Mouse (Mus musculus) ovary, postnatal 14 days (tissue): ENCODE data around the gene Sema4g.
A peak's percentile ranks its signal among the peaks of the same experiment; 100 is the strongest.

Source experiments
- DNase-seq: peaks from one replicate; pipeline ENCODE4 v3.0.0; 2022; ENCODE audit warnings: low spot score

Sema4g gene

GRCm38 (mm10) chr19:44988831-44989566 lies at the start of gene Sema4g:
Gene Sema4g, plus strand, starts transcription at chr19:44989101.
- DNase-seq: peak; percentile 22

DNA sequence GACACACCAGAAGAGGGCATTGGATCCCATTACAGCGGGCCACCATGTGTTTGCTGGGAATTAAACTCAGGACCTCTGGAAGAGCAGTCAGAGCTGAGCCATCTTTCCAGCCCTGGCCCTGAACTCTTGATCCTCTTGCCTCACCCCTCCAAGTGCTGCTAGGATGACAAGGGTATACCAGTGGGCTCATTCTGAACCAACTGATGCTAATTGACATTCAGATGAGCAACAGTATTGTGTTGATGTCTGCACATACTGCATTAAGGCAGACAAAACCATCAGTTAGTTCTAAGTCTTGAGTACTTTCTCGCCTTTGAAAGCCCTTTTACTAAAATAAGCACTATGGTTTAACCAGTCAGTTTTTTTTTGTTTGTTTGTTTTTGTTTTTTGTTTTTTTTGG lies 29.3 kb upstream of the Sema4g start:
- no peak for DNase-seq

GRCm38 (mm10) chr19:44965978-44966377 lies 22.9 kb upstream of the Sema4g start:
- no peak for DNase-seq

GRCm38 (mm10) chr19:44968329-44968728 lies 20.6 kb upstream of the Sema4g start:
- no peak for DNase-seq

- DNase-seq: no peak
Measured at GRCm38 (mm10) chr19:44976636-44977035, 12.3 kb upstream of the Sema4g start.

GRCm38 (mm10) chr19:44977148-44977547 lies 11.8 kb upstream of the Sema4g start:
- DNase-seq: no peak

DNA sequence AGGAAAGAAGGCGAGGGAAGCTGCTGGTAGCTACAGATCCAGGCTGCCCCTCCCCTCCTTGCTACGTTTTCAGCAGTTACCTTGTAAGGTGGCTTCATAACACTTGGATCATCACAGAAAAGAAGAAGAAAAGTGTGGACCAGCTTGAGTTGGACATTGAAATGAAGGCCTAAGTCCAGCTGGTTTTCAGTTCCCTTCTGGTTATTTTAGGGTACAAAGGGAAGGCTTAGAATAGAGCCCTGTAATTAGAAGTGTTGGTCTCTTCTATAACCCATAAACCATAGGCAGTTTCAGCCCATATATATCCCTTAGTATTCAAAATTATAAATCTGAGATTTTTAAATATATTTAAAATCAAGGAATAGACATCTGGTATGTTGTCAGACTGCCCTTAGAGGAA lies 8.1 kb upstream of the Sema4g start:
- DNase-seq: no peak

- DNase-seq: no peak
Measured at GRCm38 (mm10) chr19:44982477-44983115, 6.3 kb upstream of the Sema4g start.

DNA sequence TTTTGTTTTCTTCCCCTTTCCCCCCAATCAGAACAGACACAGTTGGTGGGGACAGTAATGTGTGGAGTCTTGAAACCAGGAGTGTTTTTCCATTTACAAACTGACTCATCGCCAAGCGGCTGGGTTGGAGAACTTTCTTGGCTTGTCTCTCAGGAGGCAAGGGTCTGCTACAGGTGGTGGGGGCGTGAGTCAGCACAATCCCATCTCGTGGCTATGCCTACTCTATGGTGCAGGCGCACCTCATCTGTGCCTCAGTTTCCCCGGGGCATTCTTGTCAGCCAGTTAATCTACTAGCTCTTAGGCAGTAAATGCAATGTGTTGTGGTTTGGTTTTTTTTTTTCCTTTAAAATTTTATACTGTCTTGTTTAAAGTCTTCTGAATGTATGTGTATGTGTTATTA lies 5.5 kb upstream of the Sema4g start:
- DNase-seq: no peak

GRCm38 (mm10) chr19:44984420-44984819 lies 4.5 kb upstream of the Sema4g start:
- no peak for DNase-seq

- no peak for DNase-seq
Measured at GRCm38 (mm10) chr19:44985159-44985988, 3.5 kb upstream of the Sema4g start.

DNA sequence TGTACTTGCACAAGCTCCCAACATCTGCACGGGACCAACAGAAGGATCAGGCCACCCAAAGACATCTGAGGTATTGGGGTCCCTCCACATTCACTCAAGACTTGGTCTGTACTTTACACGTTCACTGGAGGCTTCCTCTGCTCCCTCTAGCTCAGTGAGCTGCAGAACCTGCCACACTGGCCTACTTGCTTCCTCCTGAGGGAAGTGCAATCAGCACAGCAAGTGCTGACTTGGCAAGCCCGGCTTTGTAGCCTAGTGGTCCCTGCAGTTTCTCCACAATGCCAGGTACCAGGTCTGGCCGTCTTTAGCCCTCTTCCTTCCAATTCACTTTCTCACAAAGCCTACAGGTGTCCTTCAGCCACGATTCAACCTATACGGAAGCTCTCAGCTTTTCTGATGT lies 1.9 kb upstream of the Sema4g start:
- DNase-seq: no peak

DNA sequence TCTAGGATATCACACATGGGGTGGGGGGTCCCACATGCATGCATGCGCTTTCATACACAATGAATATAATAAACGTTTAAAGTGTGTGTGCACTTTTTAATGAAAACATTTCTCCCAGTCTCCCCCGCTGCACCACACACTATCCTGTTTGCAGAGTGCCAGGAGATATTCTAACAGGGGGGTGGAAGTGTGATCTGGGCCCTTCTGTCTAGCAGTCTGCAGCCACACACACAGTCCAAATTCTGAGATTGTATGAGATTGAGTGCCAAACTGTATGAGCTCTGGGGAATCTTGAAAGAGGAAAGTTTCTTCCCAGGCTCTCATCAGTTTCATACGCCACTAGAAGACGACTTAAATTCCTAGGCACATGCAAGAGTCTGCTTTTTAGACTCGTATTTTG lies 1.1 kb upstream of the Sema4g start:
- no peak for DNase-seq

- no peak for DNase-seq
Measured at GRCm38 (mm10) chr19:44988321-44988720, 580 bp upstream of the Sema4g start.

- no peak for DNase-seq
Measured at GRCm38 (mm10) chr19:44989567-44990495, 930 bp downstream of the Sema4g start.

GRCm38 (mm10) chr19:44991031-44991430 lies 2.1 kb downstream of the Sema4g start:
- no peak for DNase-seq

DNA sequence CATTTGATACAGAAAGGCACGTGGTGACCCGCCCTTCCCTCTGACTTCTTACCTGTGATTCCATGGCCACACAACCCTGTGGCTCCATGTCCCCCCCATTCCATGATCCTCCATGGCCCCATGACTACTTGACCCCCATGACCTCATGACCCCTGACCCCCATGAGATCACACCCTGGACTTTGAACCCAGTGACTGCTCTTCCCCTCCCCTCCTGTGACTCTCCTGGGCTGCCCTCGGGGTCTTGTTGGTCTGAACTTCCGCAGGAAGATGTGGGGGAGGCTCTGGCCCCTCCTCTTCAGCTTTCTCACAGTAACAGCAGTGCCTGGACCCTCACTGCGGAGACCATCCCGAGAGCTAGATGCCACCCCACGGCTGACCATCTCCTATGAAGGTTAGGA lies 3.3 kb downstream of the Sema4g start:
- DNase-seq: no peak

GRCm38 (mm10) chr19:44992712-44993111 lies 3.8 kb downstream of the Sema4g start:
- DNase-seq: no peak

- no peak for DNase-seq
Measured at GRCm38 (mm10) chr19:44997786-44998185, 8.9 kb downstream of the Sema4g start.

DNA sequence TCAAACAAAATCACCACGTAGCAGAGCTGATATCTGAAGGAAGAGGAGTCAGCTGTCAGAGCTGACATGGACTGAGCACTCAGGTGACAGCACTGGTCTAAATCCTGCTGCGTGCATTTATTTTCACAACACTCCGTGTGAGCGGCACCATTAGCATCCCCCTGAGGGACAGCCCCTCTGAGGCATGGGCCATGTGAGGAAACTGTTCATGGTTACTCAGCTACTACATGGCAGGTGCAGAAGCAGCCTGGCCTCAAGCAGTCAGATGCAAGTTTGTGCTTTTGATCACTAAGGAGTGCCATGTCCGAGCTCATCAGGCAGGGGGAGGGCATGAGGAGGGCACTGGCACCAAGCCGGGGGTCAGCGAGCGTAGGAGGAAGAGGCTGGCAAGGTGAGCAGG lies 10.7 kb downstream of the Sema4g start:
- DNase-seq: no peak

DNA sequence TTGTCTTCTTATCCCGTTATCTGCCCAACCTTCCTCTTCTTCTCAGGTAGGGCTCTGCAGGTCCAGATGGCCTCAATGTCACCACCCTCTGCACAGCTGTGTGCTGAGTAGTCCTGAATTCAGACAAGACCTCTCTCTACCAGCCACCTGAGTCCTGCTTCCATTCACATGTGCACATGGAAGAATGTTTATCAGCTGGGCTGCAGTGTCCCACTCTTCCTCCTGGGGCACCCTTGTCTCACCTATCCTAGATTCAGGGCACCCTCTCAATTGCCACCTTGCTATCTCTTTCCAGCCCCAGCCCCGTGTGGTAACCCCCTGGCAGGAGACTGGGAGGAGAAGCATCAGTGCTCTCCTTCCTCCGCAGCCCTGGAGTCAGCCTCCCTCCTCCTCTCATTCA lies 13.4 kb downstream of the Sema4g start:
- no peak for DNase-seq
